Mouse (Mus musculus): ENCODE data around the gene Tmod1. TPM values are rescaled to one million over a fixed set of nuclear protein-coding genes. Genes with fewer than 3 reads are reported as not detected.

Gene Tmod1
- total RNA-seq, 1 experiment = 0.54 TPM

- no peaks in the 10 kb centered on the region for H3K4me1 ChIP-seq (ENCODE audit: control insufficient read depth in 2 of 2, insufficient read depth in 2 of 2, low read length in 2 of 2, poor library complexity in 1 of 2)
- no peaks in the 10 kb centered on the region for H3K9me3 ChIP-seq (ENCODE audit: control insufficient read depth, insufficient read depth, low read depth, low read length)
- DNase-seq (ENCODE audit: low read depth, low spot score) = no peak
- H3K4me3 ChIP-seq (ENCODE audit: insufficient read depth in 1 of 2, low read depth in 1 of 2, low read length in 2 of 2, poor library complexity in 1 of 2, severe bottlenecking in 1 of 2) = no peak overlapping the region
- TF ChIP-seq CHD2 (IDR thresholded peaks at IDR 0.05; ENCODE audit: low read depth, low read length) (no peak), ZC3H11A (IDR thresholded peaks at IDR 0.05; ENCODE audit: borderline replicate concordance, low read depth, low read length) (no peak), ZNF384 (IDR thresholded peaks at IDR 0.05; ENCODE audit: low read depth, low read length) (no peak), HCFC1 (IDR thresholded peaks at IDR 0.05; ENCODE audit: borderline replicate concordance, insufficient read depth, low read length) (no peak), MAFK (IDR thresholded peaks at IDR 0.05; ENCODE audit: insufficient read depth, low read depth, low read length) (no peak)
- no peak overlapping the region for H3K9ac ChIP-seq (ENCODE audit: insufficient read depth, low read depth, low read length, poor library complexity, severe bottlenecking)
- no peak overlapping the region for H3K27ac ChIP-seq (ENCODE audit: insufficient read depth, low read depth, low read length, poor library complexity, severe bottlenecking)
- in situ Hi-C loops (cut with MboI; ENCODE audit: low sequenced_read_pairs in 2 of 2, unreplicated experiment in 2 of 2) = no loop called here
- H3K36me3 ChIP-seq (ENCODE audit: control insufficient read depth, insufficient read depth, low read length, poor library complexity, severe bottlenecking) = no peaks in the 10 kb centered on the region
Measured at GRCm38 (mm10) chr4:46043361-46043760, 4.6 kb downstream of the Tmod1 start.

- DNase-seq (ENCODE audit: low read depth, low spot score) = no peak
- in situ Hi-C loops (cut with MboI; ENCODE audit: low sequenced_read_pairs in 2 of 2, unreplicated experiment in 2 of 2) = no loop called here
- H3K36me3 ChIP-seq (ENCODE audit: control insufficient read depth, insufficient read depth, low read length, poor library complexity, severe bottlenecking) = no peaks in the 10 kb centered on the region
- no peak overlapping the region for H3K9ac ChIP-seq (ENCODE audit: insufficient read depth, low read depth, low read length, poor library complexity, severe bottlenecking)
- H3K27ac ChIP-seq (ENCODE audit: insufficient read depth, low read depth, low read length, poor library complexity, severe bottlenecking) = no peak overlapping the region
- no peak for TF ChIP-seq MAFK (IDR thresholded peaks at IDR 0.05; ENCODE audit: insufficient read depth, low read depth, low read length)
- TF ChIP-seq ZC3H11A (IDR thresholded peaks at IDR 0.05; ENCODE audit: borderline replicate concordance, low read depth, low read length) = no peak
- no peak for TF ChIP-seq ZNF384 (IDR thresholded peaks at IDR 0.05; ENCODE audit: low read depth, low read length)
- no peak for TF ChIP-seq HCFC1 (IDR thresholded peaks at IDR 0.05; ENCODE audit: borderline replicate concordance, insufficient read depth, low read length)
- TF ChIP-seq CHD2 (IDR thresholded peaks at IDR 0.05; ENCODE audit: low read depth, low read length) = no peak
- H3K4me1 ChIP-seq (ENCODE audit: control insufficient read depth in 2 of 2, insufficient read depth in 2 of 2, low read length in 2 of 2, poor library complexity in 1 of 2) = no peaks in the 10 kb centered on the region
- H3K4me3 ChIP-seq (ENCODE audit: insufficient read depth in 1 of 2, low read depth in 1 of 2, low read length in 2 of 2, poor library complexity in 1 of 2, severe bottlenecking in 1 of 2) = no peak overlapping the region
- no peaks in the 10 kb centered on the region for H3K9me3 ChIP-seq (ENCODE audit: control insufficient read depth, insufficient read depth, low read depth, low read length)
Measured at GRCm38 (mm10) chr4:46047971-46048370, 9.2 kb downstream of the Tmod1 start.

GRCm38 (mm10) chr4:46048418-46048817 lies 9.7 kb downstream of the Tmod1 start:
- H3K27ac ChIP-seq (ENCODE audit: insufficient read depth, low read depth, low read length, poor library complexity, severe bottlenecking) = no peak overlapping the region
- no peak for DNase-seq (ENCODE audit: low read depth, low spot score)
- in situ Hi-C loops (cut with MboI; ENCODE audit: low sequenced_read_pairs in 2 of 2, unreplicated experiment in 2 of 2) = no loop called here
- no peaks in the 10 kb centered on the region for H3K9me3 ChIP-seq (ENCODE audit: control insufficient read depth, insufficient read depth, low read depth, low read length)
- no peak overlapping the region for H3K4me3 ChIP-seq (ENCODE audit: insufficient read depth in 1 of 2, low read depth in 1 of 2, low read length in 2 of 2, poor library complexity in 1 of 2, severe bottlenecking in 1 of 2)
- H3K4me1 ChIP-seq (ENCODE audit: control insufficient read depth in 2 of 2, insufficient read depth in 2 of 2, low read length in 2 of 2, poor library complexity in 1 of 2) = no peaks in the 10 kb centered on the region
- H3K36me3 ChIP-seq (ENCODE audit: control insufficient read depth, insufficient read depth, low read length, poor library complexity, severe bottlenecking) = no peaks in the 10 kb centered on the region
- H3K9ac ChIP-seq (ENCODE audit: insufficient read depth, low read depth, low read length, poor library complexity, severe bottlenecking) = no peak overlapping the region
- TF ChIP-seq ZNF384 (IDR thresholded peaks at IDR 0.05; ENCODE audit: low read depth, low read length) = no peak
- TF ChIP-seq CHD2 (IDR thresholded peaks at IDR 0.05; ENCODE audit: low read depth, low read length) = no peak
- no peak for TF ChIP-seq ZC3H11A (IDR thresholded peaks at IDR 0.05; ENCODE audit: borderline replicate concordance, low read depth, low read length)

GRCm38 (mm10) chr4:46053323-46054107 lies 14.8 kb downstream of the Tmod1 start:
- TF ChIP-seq ZC3H11A (IDR thresholded peaks at IDR 0.05; ENCODE audit: borderline replicate concordance, low read depth, low read length) = no peak
- TF ChIP-seq ZNF384 (IDR thresholded peaks at IDR 0.05; ENCODE audit: low read depth, low read length) = no peak
- no peak for TF ChIP-seq MAFK (IDR thresholded peaks at IDR 0.05; ENCODE audit: insufficient read depth, low read depth, low read length)
- no peak for TF ChIP-seq CHD2 (IDR thresholded peaks at IDR 0.05; ENCODE audit: low read depth, low read length)
- no peak for TF ChIP-seq HCFC1 (IDR thresholded peaks at IDR 0.05; ENCODE audit: borderline replicate concordance, insufficient read depth, low read length)
- H3K4me3 ChIP-seq (ENCODE audit: insufficient read depth in 1 of 2, low read depth in 1 of 2, low read length in 2 of 2, poor library complexity in 1 of 2, severe bottlenecking in 1 of 2) = no peak overlapping the region
- no peak for DNase-seq (ENCODE audit: low read depth, low spot score)
- H3K9me3 ChIP-seq (ENCODE audit: control insufficient read depth, insufficient read depth, low read depth, low read length) = no peaks in the 10 kb centered on the region
- H3K9ac ChIP-seq (ENCODE audit: insufficient read depth, low read depth, low read length, poor library complexity, severe bottlenecking) = no peak overlapping the region
- no peaks in the 10 kb centered on the region for H3K4me1 ChIP-seq (ENCODE audit: control insufficient read depth in 2 of 2, insufficient read depth in 2 of 2, low read length in 2 of 2, poor library complexity in 1 of 2)
- H3K27ac ChIP-seq (ENCODE audit: insufficient read depth, low read depth, low read length, poor library complexity, severe bottlenecking) = no peak overlapping the region
- in situ Hi-C loops (cut with MboI; ENCODE audit: low sequenced_read_pairs in 2 of 2, unreplicated experiment in 2 of 2) = no loop called here
- H3K36me3 ChIP-seq (ENCODE audit: control insufficient read depth, insufficient read depth, low read length, poor library complexity, severe bottlenecking) = no peaks in the 10 kb centered on the region

Measured in ES-E14 (cell line).